Mouse (Mus musculus) stomach, postnatal 0 days (tissue): ENCODE data around the gene Arhgef33.

Experiments
- CTCF ChIP-seq: IDR thresholded peaks from 2 replicates; pipeline ENCODE4 v1.5.1; 2016; ENCODE audit warnings: antibody characterized with exemption, low read depth, mild to moderate bottlenecking, moderate library complexity
- EP300 ChIP-seq: optimal IDR thresholded peaks from 2 replicates; pipeline ENCODE3; 2016; ENCODE audit warnings: antibody characterized with exemption

- no peak for TF ChIP-seq CTCF
- TF ChIP-seq EP300: no peak
Observed at GRCm38 (mm10) chr17:80431997-80432396, 124.8 kb downstream of the Arhgef33 start.
